Mouse (Mus musculus) heart, embryonic 14.5 days (tissue): Measurements from ENCODE around the gene Mcm3ap. TPM values are rescaled to one million over a fixed set of nuclear protein-coding genes. Genes with fewer than 3 reads are reported as not detected.

Source experiments
- ATAC-seq: fragments of 200-750 bp; cut with Nextera tagmentation; 2 replicates; pipeline ENCODE4 v1.8.0; 2017; ENCODE audit warnings: low read depth, moderate TSS enrichment; ENCODE audit not compliant: insufficient number of reproducible peaks, insufficient read depth, low FRiP score
- H3K27ac ChIP-seq, 2 experiments: fragments of 200-500 bp in 1 of 2; fragments of 300-500 bp in 1 of 2; sonication (generic) in 1 of 2; replicated peaks in 1 of 2; 2 replicates each; pipeline ENCODE4 v1.5.1; 2012 to 2014; ENCODE audit warnings: low read depth in 2 of 2, low read length in 2 of 2, control low read depth in 1 of 2, mild to moderate bottlenecking in 1 of 2, mixed read lengths in 1 of 2; ENCODE audit not compliant: control insufficient read depth in 1 of 2, insufficient read depth in 1 of 2
- H3K27me3 ChIP-seq: fragments of 300-500 bp; sonication (generic); 2 replicates; pipeline ENCODE4 v1.6.1; 2014; ENCODE audit warnings: mild to moderate bottlenecking, low read length, control low read depth; ENCODE audit not compliant: control insufficient read depth, insufficient read depth
- H3K36me3 ChIP-seq: fragments of 300-500 bp; sonication (generic); 2 replicates; pipeline ENCODE4 v1.6.1; 2014; ENCODE audit warnings: mild to moderate bottlenecking, control low read depth, low read length, mixed read lengths; ENCODE audit not compliant: control insufficient read depth, insufficient read depth
- H3K4me1 ChIP-seq, 2 experiments: fragments of 200-500 bp in 1 of 2; fragments of 300-500 bp in 1 of 2; sonication (generic) in 1 of 2; 2 replicates each; pipeline ENCODE4 v1.6.1; 2012 to 2014; ENCODE audit warnings: low read length in 2 of 2, control low read depth in 1 of 2, mixed read lengths in 1 of 2; ENCODE audit not compliant: control insufficient read depth in 2 of 2, insufficient read depth in 2 of 2
- H3K4me2 ChIP-seq: fragments of 300-500 bp; sonication (generic); 2 replicates; pipeline ENCODE4 v1.6.1; 2014; ENCODE audit warnings: mild to moderate bottlenecking, low read length
- H3K4me3 ChIP-seq, 2 experiments: fragments of 200-500 bp in 1 of 2; fragments of 300-500 bp in 1 of 2; sonication (generic) in 1 of 2; 2 replicates each; pipeline ENCODE4 v1.5.1; 2012 to 2014; ENCODE audit warnings: low read length in 2 of 2, mild to moderate bottlenecking in 2 of 2, control low read depth in 1 of 2, low read depth in 1 of 2, moderate library complexity in 1 of 2; ENCODE audit not compliant: control insufficient read depth in 1 of 2, insufficient read depth in 1 of 2
- H3K9ac ChIP-seq: fragments of 300-500 bp; sonication (generic); 2 replicates; pipeline ENCODE4 v1.6.1; 2014; ENCODE audit warnings: mild to moderate bottlenecking, low read length
- H3K9me3 ChIP-seq: fragments of 300-500 bp; sonication (generic); 2 replicates; pipeline ENCODE4 v1.6.1; 2016; ENCODE audit warnings: low read length, control low read depth; ENCODE audit not compliant: control insufficient read depth
- WGBS: fragments of 180-500 bp; shearing (Covaris S2); extraction: QIAGEN DNeasy Blood & Tissue Kit; methylation state at CpG from one replicate; pipeline ENCODE4 v1.1.7; 2014; 5-methylcytosine and 5-hydroxymethylcytosine counted together
- polyA plus RNA-seq: library from polyadenylated mRNA; unstranded; fragments of >200 nt; fragmentation: Nextera tagmentation; extraction: Ambion mirVana; gene quantifications from 2 replicates; pipeline ENCODE4 v1.2.1, GENCODE M21; 2014

Mcm3ap gene
- polyA plus RNA-seq, 1 experiment from 2014 or later, result 41.3 TPM

GRCm38 (mm10) chr10:76496366-76496765, 27.6 kb downstream of the Mcm3ap start:
- Histone ChIP-seq H3K4me3 (no peak overlapping the region), H3K27me3 (no peaks in the 10 kb centered on the region), H3K4me1 (peaks cover 3 to 19% of the 10 kb centered on the region in 2 experiments), H3K27ac (peak overlapping the region; percentile 47 to 55), H3K36me3 (peaks cover 89% of the 10 kb centered on the region), H3K4me2 (0 out of 2 replicates have a peak overlapping the region, but pooled peaks have one; percentile 5), H3K9me3 (no peaks in the 10 kb centered on the region), H3K9ac (no peak overlapping the region)
- 26% methylated on average over 7 of the region's 7 CpGs for WGBS
- no peak for ATAC-seq

- H3K36me3 ChIP-seq, result peaks cover 93% of the 10 kb centered on the region
- 95% methylated on average over 4 of the region's 4 CpGs for WGBS
- no peaks in the 10 kb centered on the region for H3K27me3 ChIP-seq
Observed at GRCm38 (mm10) chr10:76497522-76497921, 28.8 kb downstream of the Mcm3ap start.

GRCm38 (mm10) chr10:76504271-76504943, 35.7 kb downstream of the Mcm3ap start:
- no peak overlapping the region for H3K4me2 ChIP-seq
- H3K27me3 ChIP-seq, result no peaks in the 10 kb centered on the region
- no peaks in the 10 kb centered on the region for H3K4me1 ChIP-seq
- ATAC-seq, result no peak
- H3K27ac ChIP-seq, result no peak overlapping the region
- H3K4me3 ChIP-seq, result no peak overlapping the region
- no peak overlapping the region for H3K9ac ChIP-seq
- WGBS, result 89% methylated on average over 11 of the region's 11 CpGs
- H3K36me3 ChIP-seq, result peaks cover 92% of the 10 kb centered on the region
- no peaks in the 10 kb centered on the region for H3K9me3 ChIP-seq

More at GRCm38 (mm10) chr10:76497522-76497921, 28.8 kb downstream of the Mcm3ap start:
- no peak for ATAC-seq
- no peaks in the 10 kb centered on the region for H3K9me3 ChIP-seq
- H3K27ac ChIP-seq, result no peak overlapping the region
- H3K4me1 ChIP-seq, result peaks cover 3 to 19% of the 10 kb centered on the region in 2 experiments
- H3K4me2 ChIP-seq, result no peak overlapping the region
- no peak overlapping the region for H3K4me3 ChIP-seq
- H3K9ac ChIP-seq, result no peak overlapping the region

DNA sequence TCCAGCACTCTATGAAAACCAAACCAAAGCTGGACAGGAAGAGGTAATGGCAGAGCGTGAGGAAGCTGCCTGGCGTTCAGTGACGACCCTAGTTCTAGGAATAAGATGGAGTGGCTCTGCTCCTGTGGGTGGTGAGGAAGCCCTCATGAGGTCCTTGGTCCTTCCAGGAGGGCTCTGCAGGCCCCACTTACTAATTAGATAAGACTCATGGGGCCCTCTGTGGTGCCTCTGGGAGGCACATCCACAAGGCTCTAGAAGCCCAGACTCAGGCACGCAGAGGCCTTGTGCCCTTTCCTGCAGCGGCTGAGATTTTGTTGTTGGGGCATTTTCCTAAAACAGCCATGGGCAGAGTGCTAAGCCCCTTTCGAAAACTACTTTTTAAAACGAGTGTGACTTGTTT, 37.1 kb downstream of the Mcm3ap start:
- WGBS, result 83% methylated on average over 7 of the region's 7 CpGs
- no peak overlapping the region for H3K4me2 ChIP-seq
- H3K9ac ChIP-seq, result no peak overlapping the region
- H3K4me3 ChIP-seq, result no peak overlapping the region
- no peak overlapping the region for H3K27ac ChIP-seq
- no peaks in the 10 kb centered on the region for H3K9me3 ChIP-seq
- no peaks in the 10 kb centered on the region for H3K27me3 ChIP-seq
- H3K36me3 ChIP-seq, result peaks cover 87% of the 10 kb centered on the region
- no peaks in the 10 kb centered on the region for H3K4me1 ChIP-seq
- ATAC-seq, result no peak

DNA sequence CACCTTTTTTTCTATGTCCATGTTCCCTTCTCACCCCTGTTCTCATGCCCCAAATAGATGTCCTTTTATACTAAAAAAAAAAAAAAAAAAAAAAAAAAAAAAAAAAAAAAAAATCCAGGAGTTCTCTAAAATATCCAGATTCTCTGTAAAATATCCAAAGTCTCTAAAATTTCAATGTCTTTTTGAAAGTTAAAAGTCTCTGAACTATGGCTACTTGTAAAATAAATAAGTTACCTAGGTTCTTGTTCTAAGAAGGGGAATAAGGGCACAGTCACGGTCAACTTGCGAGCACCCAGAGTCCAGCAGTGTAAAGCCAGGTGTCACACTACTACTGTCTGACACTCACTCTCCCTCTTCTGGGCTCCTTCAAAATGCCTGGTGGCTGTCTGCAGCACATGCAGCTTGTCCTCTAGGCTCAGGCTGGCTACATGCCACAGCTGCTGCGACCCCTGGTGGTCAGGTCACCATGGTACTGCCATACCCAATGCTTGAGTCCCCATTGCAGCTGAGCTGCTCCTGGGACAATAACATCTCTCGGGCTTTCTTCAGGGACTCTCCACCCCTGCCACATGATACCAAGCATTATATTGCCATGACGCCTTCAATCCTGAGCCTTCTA, 44.3 kb downstream of the Mcm3ap start:
- ATAC-seq, result peak; percentile 69
- no peak overlapping the region for H3K4me3 ChIP-seq
- no peak overlapping the region for H3K9ac ChIP-seq
- H3K4me1 ChIP-seq, result no peaks in the 10 kb centered on the region
- 30% methylated on average over 5 of the region's 5 CpGs for WGBS
- H3K9me3 ChIP-seq, result no peaks in the 10 kb centered on the region; the same call in 1 of the 2 replicates
- no peak overlapping the region for H3K4me2 ChIP-seq
- no peak overlapping the region for H3K27ac ChIP-seq
- H3K36me3 ChIP-seq, result peaks cover 72% of the 10 kb centered on the region
- no peaks in the 10 kb centered on the region for H3K27me3 ChIP-seq

GRCm38 (mm10) chr10:76530922-76531321, 62.2 kb downstream of the Mcm3ap start:
- Histone ChIP-seq H3K9ac (peak overlapping the region; percentile 66), H3K4me3 (peak overlapping the region; percentile 56 to 70), H3K27ac (no peak overlapping the region), H3K4me2 (peak overlapping the region; percentile 90), H3K36me3 (peaks cover 26% of the 10 kb centered on the region), H3K9me3 (no peaks in the 10 kb centered on the region), H3K4me1 (0 out of 4 replicates have a peak, but pooled peaks cover 2 to 7% of the 10 kb centered on the region in 2 experiments), H3K27me3 (no peaks in the 10 kb centered on the region)
- under 1% methylated on average over 11 of the region's 11 CpGs for WGBS
- no peak; the same call in 1 of the 2 replicates for ATAC-seq

DNA sequence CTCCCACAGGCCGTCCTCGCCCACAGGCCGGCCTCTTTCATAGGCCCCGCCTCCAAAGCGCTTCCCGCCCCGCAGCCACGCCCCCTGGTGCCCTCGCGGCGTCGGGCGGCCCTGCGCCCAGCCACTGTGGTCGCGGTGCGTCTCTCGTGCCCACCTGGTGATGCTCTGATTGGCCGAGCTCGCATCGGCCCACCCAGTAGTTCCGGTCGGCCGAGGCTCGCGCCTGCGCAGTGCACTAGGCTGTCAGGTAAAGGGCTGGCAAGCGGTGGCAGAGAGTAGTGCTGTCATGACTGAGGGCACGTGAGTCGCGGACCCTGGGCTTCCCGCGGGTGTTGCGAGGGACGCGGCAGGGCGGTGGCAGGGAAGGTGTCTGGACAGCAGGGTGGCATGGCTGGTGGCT, 62.6 kb downstream of the Mcm3ap start, which contains the start of gene Lss:
TSS of gene Lss (plus strand) at position 214 of the 400 bp plus-strand sequence.
- Histone ChIP-seq H3K9me3 (no peaks in the 10 kb centered on the region), H3K27me3 (no peaks in the 10 kb centered on the region), H3K36me3 (peaks cover 30% of the 10 kb centered on the region), H3K4me3 (peak within 1 kb of the TSS; percentile 56 to 70), H3K4me1 (0 out of 4 replicates have a peak, but pooled peaks cover 2 to 7% of the 10 kb centered on the region in 2 experiments), H3K27ac (peak within 1 kb of the TSS; percentile 28 to 48; a peak in 3 of 4 replicates), H3K9ac (peak within 1 kb of the TSS; percentile 74), H3K4me2 (peak within 1 kb of the TSS; percentile 90)
- peak; percentile 99 for ATAC-seq
- WGBS, result under 1% methylated on average over 37 of the region's 37 CpGs
